Mouse (Mus musculus) c-Kit-positive CD71-positive TER-119-positive erythroid progenitor cells, embryonic 14.5 days (primary cell): ENCODE measurements around the gene Xxylt1.

Experiments used
- DNase-seq: peaks from one replicate; pipeline ENCODE4 v3.0.0-alpha.2; 2013; ENCODE audit warnings: low spot score

Xxylt1 gene

GRCm38 (mm10) chr16:30988225-30988624 lies 93.0 kb downstream of the Xxylt1 start:
- DNase-seq, result no peak

- no peak for DNase-seq
Observed at GRCm38 (mm10) chr16:30987684-30988083, 93.5 kb downstream of the Xxylt1 start.

- DNase-seq, result no peak
Observed at GRCm38 (mm10) chr16:30984826-30985545, 96.2 kb downstream of the Xxylt1 start.

- no peak for DNase-seq
Observed at GRCm38 (mm10) chr16:30984101-30984500, 97.1 kb downstream of the Xxylt1 start.

GRCm38 (mm10) chr16:30983699-30984098 lies 97.5 kb downstream of the Xxylt1 start:
- DNase-seq, result no peak

GRCm38 (mm10) chr16:30983281-30983680 lies 98.0 kb downstream of the Xxylt1 start:
- DNase-seq, result no peak

- DNase-seq, result no peak
Observed at GRCm38 (mm10) chr16:30981345-30981744, 99.9 kb downstream of the Xxylt1 start.

- DNase-seq, result no peak
Observed at GRCm38 (mm10) chr16:30979905-30980304, 101.3 kb downstream of the Xxylt1 start.

- DNase-seq, result no peak
Observed at GRCm38 (mm10) chr16:30977728-30978127, 103.5 kb downstream of the Xxylt1 start.

GRCm38 (mm10) chr16:30977186-30977585 lies 104.0 kb downstream of the Xxylt1 start:
- DNase-seq, result peak; percentile 74

- DNase-seq, result no peak
Observed at GRCm38 (mm10) chr16:30974549-30974948, 106.7 kb downstream of the Xxylt1 start.

- no peak for DNase-seq
Observed at GRCm38 (mm10) chr16:30973416-30973815, 107.8 kb downstream of the Xxylt1 start.

- no peak for DNase-seq
Observed at GRCm38 (mm10) chr16:30971950-30972541, 109.2 kb downstream of the Xxylt1 start.

- no peak for DNase-seq
Observed at GRCm38 (mm10) chr16:30969266-30970064, 111.8 kb downstream of the Xxylt1 start.

GRCm38 (mm10) chr16:30968402-30969151 lies 112.7 kb downstream of the Xxylt1 start:
- no peak for DNase-seq

GRCm38 (mm10) chr16:30966684-30967083 lies 114.5 kb downstream of the Xxylt1 start:
- no peak for DNase-seq

GRCm38 (mm10) chr16:30964891-30965290 lies 116.3 kb downstream of the Xxylt1 start:
- DNase-seq, result no peak

GRCm38 (mm10) chr16:30964411-30964810 lies 116.8 kb downstream of the Xxylt1 start:
- DNase-seq, result no peak

GRCm38 (mm10) chr16:30962515-30962914 lies 118.7 kb downstream of the Xxylt1 start:
- DNase-seq, result no peak

- no peak for DNase-seq
Observed at GRCm38 (mm10) chr16:30961176-30961575, 120.1 kb downstream of the Xxylt1 start.

GRCm38 (mm10) chr16:30960266-30960665 lies 121.0 kb downstream of the Xxylt1 start:
- DNase-seq, result no peak

GRCm38 (mm10) chr16:30959692-30960091 lies 121.5 kb downstream of the Xxylt1 start:
- no peak for DNase-seq
